ENCODE assay signal across 26 mouse cellular contexts in the genomic region with DNA sequence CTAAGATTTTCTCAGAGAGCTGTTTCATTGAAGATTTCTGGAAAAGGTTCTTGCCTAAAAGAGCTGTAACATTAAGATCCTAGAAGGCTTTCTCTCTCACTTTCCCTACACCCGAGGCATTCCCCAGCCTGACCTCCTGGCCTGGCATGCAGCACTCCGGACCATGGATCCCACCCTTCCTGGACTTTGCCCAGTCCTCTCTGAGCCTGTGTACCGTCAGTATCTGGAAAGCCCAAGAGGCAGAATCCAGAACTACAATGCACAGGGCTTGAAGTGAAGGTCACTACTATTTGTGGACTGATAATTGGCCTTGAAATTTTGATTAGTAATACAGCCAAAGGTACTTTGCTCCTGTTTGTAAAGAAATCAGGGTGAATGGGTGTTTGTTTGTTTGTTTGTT.
DNase-seq lines count a peak whose midpoint lies in the region; ATAC-seq lines count a peak whose summit lies in the region.
"Had no signal": no experiment of that assay in that cellular context is flagged by ENCODE, and none has a peak within 500 bp of the region (broad histone marks: within the 10 kb centered on the region; RNA-seq: fewer than 3 reads in every experiment).

No protein-coding gene starts in this region.

- H3K4me1 ChIP-seq in midbrain, embryonic 13.5 days (replicated peaks): no peaks in the 10 kb centered on the region
- no peaks in the 10 kb centered on the region for H3K4me1 ChIP-seq in midbrain, embryonic 11.5 days (ENCODE audit: control insufficient read depth, insufficient read depth, low read length)
- H3K4me1 ChIP-seq: embryonic facial prominence, embryonic 10.5 days; embryonic facial prominence, embryonic 15.5 days; forebrain, embryonic 13.5 days; heart, embryonic 13.5 days; limb, embryonic 12.5 days; liver, embryonic 13.5 days had no signal

- DNase-seq in kidney, adult 9 months: peak; percentile 38
- no peak for DNase-seq in kidney, adult 18-20 months
- DNase-seq in midbrain, embryonic 11.5 days (ENCODE audit: low spot score, missing footprints): no peak
- peak; percentile 16 for DNase-seq in large intestine, adult 2 months (ENCODE audit: low read depth, low spot score)
- DNase-seq in layer of hippocampus, adult 11-12 months (ENCODE audit: low spot score): no peak
- DNase-seq: adrenal gland, adult 8-10 months; B cell, adult 2 months; cerebellum, adult 2 months; cerebellum, postnatal 25 days; gastrocnemius, postnatal 10 days; heart, postnatal 10 days; liver, embryonic 13.5 days; lung, adult 2 months; lung, postnatal 10 days; spleen, adult 18-20 months; thymus, postnatal 4 days had no signal

- no peaks in the 10 kb centered on the region for H3K9me3 ChIP-seq in midbrain, embryonic 13.5 days
- no peaks in the 10 kb centered on the region for H3K9me3 ChIP-seq in midbrain, embryonic 11.5 days (ENCODE audit: control insufficient read depth, low read length)
- H3K9me3 ChIP-seq: embryonic facial prominence, embryonic 10.5 days; embryonic facial prominence, embryonic 15.5 days; forebrain, embryonic 13.5 days; heart, embryonic 13.5 days; limb, embryonic 12.5 days; liver, embryonic 13.5 days had no signal

- no peak overlapping the region for H3K4me3 ChIP-seq in midbrain, embryonic 13.5 days (replicated peaks)
- H3K4me3 ChIP-seq in midbrain, embryonic 11.5 days (ENCODE audit: low read depth, low read length): no peak overlapping the region
- H3K4me3 ChIP-seq: embryonic facial prominence, embryonic 10.5 days; embryonic facial prominence, embryonic 15.5 days; forebrain, embryonic 13.5 days; heart, embryonic 13.5 days; layer of hippocampus, adult 2 months; left cerebral cortex, adult 2 months; limb, embryonic 12.5 days; liver, embryonic 13.5 days had no signal

- no peaks in the 10 kb centered on the region for H3K27me3 ChIP-seq in midbrain, embryonic 13.5 days
- H3K27me3 ChIP-seq in midbrain, embryonic 11.5 days (ENCODE audit: control insufficient read depth, insufficient read depth, low read length): no peaks in the 10 kb centered on the region
- H3K27me3 ChIP-seq: embryonic facial prominence, embryonic 15.5 days; forebrain, embryonic 13.5 days; heart, embryonic 13.5 days; limb, embryonic 12.5 days; liver, embryonic 13.5 days had no signal

- 84% methylated on average over 3 of the region's 3 CpGs for WGBS in midbrain, embryonic 13.5 days
- WGBS in midbrain, embryonic 11.5 days: 80% methylated on average over 3 of the region's 3 CpGs
- WGBS in large intestine, adult 2 months: 21% methylated on average over 3 of the region's 3 CpGs

- H3K36me3 ChIP-seq in midbrain, embryonic 13.5 days: no peaks in the 10 kb centered on the region
- H3K36me3 ChIP-seq in midbrain, embryonic 11.5 days (ENCODE audit: control insufficient read depth, insufficient read depth, low read length): no peaks in the 10 kb centered on the region
- H3K36me3 ChIP-seq: embryonic facial prominence, embryonic 10.5 days; embryonic facial prominence, embryonic 15.5 days; heart, embryonic 13.5 days; limb, embryonic 12.5 days; liver, embryonic 13.5 days had no signal

- no peak overlapping the region for H3K4me2 ChIP-seq in midbrain, embryonic 13.5 days (replicated peaks)
- H3K4me2 ChIP-seq in midbrain, embryonic 11.5 days: no peak overlapping the region
- H3K4me2 ChIP-seq: embryonic facial prominence, embryonic 15.5 days; forebrain, embryonic 13.5 days; heart, embryonic 13.5 days; hindbrain, embryonic 14.5 days; limb, embryonic 12.5 days; liver, embryonic 13.5 days had no signal

- no peak overlapping the region for H3K27ac ChIP-seq in midbrain, embryonic 13.5 days
- no peak overlapping the region for H3K27ac ChIP-seq in midbrain, embryonic 11.5 days (ENCODE audit: low read depth, low read length)
- H3K27ac ChIP-seq: embryonic facial prominence, embryonic 10.5 days; embryonic facial prominence, embryonic 15.5 days; forebrain, embryonic 13.5 days; heart, embryonic 13.5 days; hindbrain, embryonic 14.5 days; layer of hippocampus, adult 2 months; left cerebral cortex, adult 2 months; limb, embryonic 12.5 days; liver, embryonic 13.5 days had no signal

- ATAC-seq in midbrain, embryonic 13.5 days: 0 out of 2 replicates have a peak, but pooled peaks have one; percentile 50
- ATAC-seq in midbrain, embryonic 11.5 days (ENCODE audit: low FRiP score): no peak
- ATAC-seq: forebrain, embryonic 13.5 days; midbrain, embryonic 16.5 days had no signal

- no peak overlapping the region for H3K9ac ChIP-seq in midbrain, embryonic 13.5 days (replicated peaks)
- H3K9ac ChIP-seq in midbrain, embryonic 11.5 days (ENCODE audit: low read length): no peak overlapping the region
- H3K9ac ChIP-seq: embryonic facial prominence, embryonic 15.5 days; forebrain, embryonic 13.5 days; heart, embryonic 13.5 days; hindbrain, embryonic 14.5 days; limb, embryonic 12.5 days; liver, embryonic 13.5 days had no signal

Comparison
In these comparisons a context has a peak if more than half of its experiments do, and no peak if none do; other contexts are left out.
1. DNase-seq: peak in kidney, adult 9 months (single experiment) and large intestine, adult 2 months (single experiment); none in kidney, adult 18-20 months (single experiment), midbrain, embryonic 11.5 days (single experiment) and layer of hippocampus, adult 11-12 months (single experiment).